In the genomic region with DNA sequence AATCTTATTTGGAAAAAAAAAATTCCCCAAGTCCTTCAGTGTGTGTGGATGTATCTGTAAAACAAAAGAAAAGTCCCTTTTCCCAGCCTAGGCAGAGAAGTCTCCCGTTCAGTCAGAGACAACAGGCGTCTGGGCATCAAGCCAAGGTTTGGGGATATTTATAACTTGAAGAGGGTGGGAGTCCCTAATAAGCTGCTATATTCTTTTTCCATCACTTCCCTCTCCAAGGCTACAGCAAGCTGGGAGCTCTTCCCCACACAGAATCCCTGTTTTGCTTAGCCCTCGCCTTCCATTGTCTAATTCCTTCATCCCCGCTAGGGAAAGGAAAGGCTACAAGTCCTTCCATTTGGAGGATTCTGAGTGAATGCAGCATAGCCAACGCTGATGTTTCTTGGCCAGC, we compare ENCODE assay signal across 8 mouse cellular contexts. TPM values are rescaled to one million over a fixed set of nuclear protein-coding genes. Genes with fewer than 3 reads are reported as not detected.
A peak's percentile ranks its signal among the peaks of the same experiment; 100 is the strongest.
DNase-seq lines count a peak whose midpoint lies in the region; ATAC-seq and TF ChIP-seq lines count a peak whose summit lies in the region.

A gene (plus strand): TSS at position 229 of the 400 bp plus-strand sequence.

- peaks cover 24% of the 10 kb centered on the region for H3K36me3 ChIP-seq in E14TG2a.4 (ENCODE audit: insufficient read depth, low read length)
- H3K36me3 ChIP-seq in forebrain, embryonic 15.5 days, result peaks cover 19% of the 10 kb centered on the region
- peaks cover 21% of the 10 kb centered on the region for H3K36me3 ChIP-seq in liver, embryonic 13.5 days

- no peak for ATAC-seq in forebrain, embryonic 15.5 days (replicated peaks)
- no peak for ATAC-seq in liver, embryonic 13.5 days (ENCODE audit: low read depth)

- no peak for TF ChIP-seq CTCF in E14TG2a.4 (conservative IDR thresholded peaks at IDR 0.05; ENCODE audit: low read length)
- no peak for TF ChIP-seq CTCF in bone marrow, adult 2 months (IDR thresholded peaks at IDR 0.05; ENCODE audit: control insufficient read depth, insufficient read depth, low read length)
- TF ChIP-seq CTCF in olfactory bulb, adult 2 months (IDR thresholded peaks at IDR 0.05; ENCODE audit: insufficient read depth, low read depth, low read length), result no peak

- no peak for TF ChIP-seq POLR2A in bone marrow, adult 2 months (IDR thresholded peaks at IDR 0.05; ENCODE audit: borderline replicate concordance, control insufficient read depth, low read depth, low read length)
- no peak for TF ChIP-seq POLR2A in olfactory bulb, adult 2 months (IDR thresholded peaks at IDR 0.05; ENCODE audit: insufficient read depth, low read depth, low read length)

- intact Hi-C loops in heart, postnatal 10 days (cut with DNase I), result loop anchor here (2.0 kb wide), 2 partner anchors 24 to 26 kb away; a partner anchor contains a TSS

- H3K4me2 ChIP-seq in forebrain, embryonic 15.5 days (replicated peaks), result peak within 1 kb of the TSS; percentile 88
- H3K4me2 ChIP-seq in liver, embryonic 13.5 days, result peak within 1 kb of the TSS; percentile 83

- peaks cover 51% of the 10 kb centered on the region for H3K4me1 ChIP-seq in E14TG2a.4 (replicated peaks; ENCODE audit: low read depth, low read length)
- H3K4me1 ChIP-seq in bone marrow, adult 2 months (ENCODE audit: control insufficient read depth, insufficient read depth, low read length), result no peaks in the 10 kb centered on the region
- peaks cover 43% of the 10 kb centered on the region for H3K4me1 ChIP-seq in forebrain, embryonic 15.5 days
- H3K4me1 ChIP-seq in liver, embryonic 13.5 days (replicated peaks), result peaks cover 40% of the 10 kb centered on the region
- peaks cover 8% of the 10 kb centered on the region; the same call in 1 of the 2 replicates for H3K4me1 ChIP-seq in olfactory bulb, adult 2 months (ENCODE audit: control insufficient read depth, insufficient read depth, low read length)

- peaks cover 8% of the 10 kb centered on the region for H3K27me3 ChIP-seq in E14TG2a.4 (ENCODE audit: insufficient read depth, low read length)
- H3K27me3 ChIP-seq in forebrain, embryonic 15.5 days, result no peaks in the 10 kb centered on the region
- H3K27me3 ChIP-seq in liver, embryonic 13.5 days, result no peaks in the 10 kb centered on the region

- H3K4me3 ChIP-seq in E14TG2a.4 (replicated peaks; ENCODE audit: low read length), result peak within 1 kb of the TSS; percentile 86
- H3K4me3 ChIP-seq in bone marrow, adult 2 months (replicated peaks; ENCODE audit: control insufficient read depth, low read depth, low read length), result peak within 1 kb of the TSS; percentile 87
- H3K4me3 ChIP-seq in forebrain, embryonic 15.5 days, result peak within 1 kb of the TSS; percentile 58
- peak within 1 kb of the TSS; percentile 69 for H3K4me3 ChIP-seq in liver, embryonic 13.5 days (replicated peaks)
- peak within 1 kb of the TSS; percentile 59 for H3K4me3 ChIP-seq in olfactory bulb, adult 2 months (ENCODE audit: insufficient read depth, low read depth, low read length)

- peak; percentile 94 to 96 for DNase-seq in heart, postnatal 10 days
- peak; percentile 83 to 88 for DNase-seq in kidney, postnatal 4 days
- no peak for DNase-seq in liver, embryonic 13.5 days
- DNase-seq in spleen, adult 12 weeks (ENCODE audit: low spot score), result no peak

- no peaks in the 10 kb centered on the region; the same call in 1 of the 2 replicates for H3K9me3 ChIP-seq in E14TG2a.4 (ENCODE audit: low read length)
- no peaks in the 10 kb centered on the region for H3K9me3 ChIP-seq in forebrain, embryonic 15.5 days
- H3K9me3 ChIP-seq in liver, embryonic 13.5 days (replicated peaks), result peaks cover 7% of the 10 kb centered on the region

- 66% methylated on average over 5 of the region's 5 CpGs for WGBS in bone marrow, adult 2 months
- 2% methylated on average over 5 of the region's 5 CpGs for WGBS in forebrain, embryonic 15.5 days
- 69% methylated on average over 5 of the region's 5 CpGs for WGBS in liver, embryonic 13.5 days (ENCODE audit: insufficient replicate concordance)
- 1% methylated on average over 5 of the region's 5 CpGs for WGBS in olfactory bulb, adult 2 months

- peak within 1 kb of the TSS; percentile 65 for H3K9ac ChIP-seq in forebrain, embryonic 15.5 days (replicated peaks)
- peak within 1 kb of the TSS; percentile 74 for H3K9ac ChIP-seq in liver, embryonic 13.5 days

- peak within 1 kb of the TSS; percentile 16 for H3K27ac ChIP-seq in bone marrow, adult 2 months (ENCODE audit: control insufficient read depth, insufficient read depth, low read depth, low read length, poor library complexity)
- H3K27ac ChIP-seq in forebrain, embryonic 15.5 days (replicated peaks), result peak within 1 kb of the TSS; percentile 98
- peak within 1 kb of the TSS; percentile 86 for H3K27ac ChIP-seq in liver, embryonic 13.5 days
- H3K27ac ChIP-seq in olfactory bulb, adult 2 months (ENCODE audit: insufficient read depth, low read depth, low read length), result peak within 1 kb of the TSS; percentile 96

RNA-seq across cellular contexts. Expression of the gene that starts here (rescaled TPM):
- 2.5 and 3.8 TPM in 2 replicates for polyA plus RNA-seq in bone marrow, adult 2 months (2011; ENCODE audit: insufficient read depth, insufficient read length, low replicate concordance, missing spikeins)
- 42.2 and 46.1 TPM in 2 replicates for polyA plus RNA-seq in forebrain, embryonic 15.5 days (2015; fragmentation: Nextera tagmentation; extraction: Ambion mirVana)
- 10 to 100 TPM; 60.5 to 70.1 TPM for total RNA-seq in heart, postnatal 10 days (2021)
- polyA plus RNA-seq in liver, embryonic 13.5 days (2015; fragmentation: Nextera tagmentation; extraction: Ambion mirVana), result 2.6 and 3.6 TPM in 2 replicates
- not detected in 2 replicates for polyA plus RNA-seq in olfactory bulb, adult 2 months (2012; ENCODE audit: insufficient read depth, insufficient read length, low replicate concordance, missing spikeins)

Comparison
In these comparisons a context has a peak if more than half of its experiments do, and no peak if none do; other contexts are left out.
1. H3K27ac ChIP-seq: peak in every context shown above with its lines; median percentile 98 in forebrain, embryonic 15.5 days; 96 in olfactory bulb, adult 2 months; 86 in liver, embryonic 13.5 days; 16 in bone marrow, adult 2 months.
2. DNase-seq: peak in heart, postnatal 10 days (2 of 2) and kidney, postnatal 4 days (2 of 2); none in liver, embryonic 13.5 days (single experiment) and spleen, adult 12 weeks (single experiment).
3. Peak in every context shown above with its lines, with median percentiles within 50 percentile points of each other: H3K4me3 ChIP-seq.